In genomic region chrX:133981231-133982002, GRCm38 (mm10) we compare ENCODE assay signal across 8 mouse cellular contexts. TPM values are rescaled to one million over a fixed set of nuclear protein-coding genes. Genes with fewer than 3 reads are reported as not detected.
A peak's percentile ranks its signal among the peaks of the same experiment; 100 is the strongest.
DNase-seq lines count a peak whose midpoint lies in the region; ATAC-seq and TF ChIP-seq lines count a peak whose summit lies in the region.

Sytl4 (minus strand) TSS chrX:133981812.

- H3K27me3 ChIP-seq in hindbrain, postnatal 0 days (ENCODE audit: insufficient read depth, low read length), result no peaks in the 10 kb centered on the region
- H3K27me3 ChIP-seq in liver, embryonic 13.5 days, result peaks cover 6% of the 10 kb centered on the region; the same call in 1 of the 2 replicates
- H3K27me3 ChIP-seq in neural tube, embryonic 12.5 days (replicated peaks), result no peaks in the 10 kb centered on the region

- H3K9ac ChIP-seq in hindbrain, postnatal 0 days (replicated peaks; ENCODE audit: low read length), result no peak within 1 kb of the TSS
- H3K9ac ChIP-seq in liver, embryonic 13.5 days, result no peak within 1 kb of the TSS; the same call in 1 of the 2 replicates
- H3K9ac ChIP-seq in neural tube, embryonic 12.5 days, result no peak within 1 kb of the TSS

- peak; percentile 3 for DNase-seq in left cerebral cortex, postnatal 4 days
- DNase-seq in left cerebral cortex, postnatal 25 days (ENCODE audit: low spot score in 2 of 2), result no peak
- DNase-seq in gastrocnemius, postnatal 14 days, result peak; percentile 5
- peak; percentile 2 for DNase-seq in hindbrain, postnatal 0 days (ENCODE audit: low spot score)
- no peak for DNase-seq in liver, embryonic 13.5 days
- DNase-seq in right cerebral cortex, postnatal 36 days (ENCODE audit: low spot score in 2 of 2), result no peak

- H3K4me1 ChIP-seq in hindbrain, postnatal 0 days (ENCODE audit: insufficient read depth, low read length), result no peaks in the 10 kb centered on the region
- no peaks in the 10 kb centered on the region for H3K4me1 ChIP-seq in liver, embryonic 13.5 days (replicated peaks)
- no peaks in the 10 kb centered on the region; the same call in 1 of the 2 replicates for H3K4me1 ChIP-seq in neural tube, embryonic 12.5 days

- no peak for ATAC-seq in hindbrain, postnatal 0 days
- ATAC-seq in liver, embryonic 13.5 days (ENCODE audit: low read depth), result no peak
- ATAC-seq in neural tube, embryonic 12.5 days (ENCODE audit: low FRiP score, low read depth), result peak; percentile 37; the same call in 1 of the 2 replicates
- ATAC-seq in cerebellum, adult (ENCODE audit: insufficient number of reproducible peaks, low FRiP score, low TSS enrichment), result no peak

- intact Hi-C loops in left cerebral cortex, postnatal 4 days (cut with DNase I), result no loop called here
- intact Hi-C loops in left cerebral cortex, postnatal 25 days (cut with DNase I), result no loop called here
- intact Hi-C loops in gastrocnemius, postnatal 14 days (cut with DNase I; ENCODE audit: low total_unique reads), result no loop called here

- no peaks in the 10 kb centered on the region for H3K36me3 ChIP-seq in hindbrain, postnatal 0 days (ENCODE audit: insufficient read depth, low read length)
- no peaks in the 10 kb centered on the region for H3K36me3 ChIP-seq in liver, embryonic 13.5 days
- no peaks in the 10 kb centered on the region for H3K36me3 ChIP-seq in neural tube, embryonic 12.5 days

- H3K4me2 ChIP-seq in hindbrain, postnatal 0 days (ENCODE audit: low read depth, low read length), result peak within 1 kb of the TSS; percentile 61
- peak within 1 kb of the TSS; percentile 59 for H3K4me2 ChIP-seq in liver, embryonic 13.5 days
- H3K4me2 ChIP-seq in neural tube, embryonic 12.5 days (replicated peaks), result peak within 1 kb of the TSS; percentile 67

- peak within 1 kb of the TSS; percentile 31 for H3K4me3 ChIP-seq in hindbrain, postnatal 0 days (ENCODE audit: low read length)
- H3K4me3 ChIP-seq in liver, embryonic 13.5 days (replicated peaks), result peak within 1 kb of the TSS; percentile 49
- H3K4me3 ChIP-seq in neural tube, embryonic 12.5 days, result peak within 1 kb of the TSS; percentile 30

- H3K27ac ChIP-seq in hindbrain, postnatal 0 days, result no peak within 1 kb of the TSS
- no peak within 1 kb of the TSS for H3K27ac ChIP-seq in liver, embryonic 13.5 days
- no peak within 1 kb of the TSS for H3K27ac ChIP-seq in neural tube, embryonic 12.5 days

- no peak for TF ChIP-seq CTCF in hindbrain, postnatal 0 days (IDR thresholded peaks at IDR 0.05; ENCODE audit: low read depth)

- no peaks in the 10 kb centered on the region for H3K9me3 ChIP-seq in hindbrain, postnatal 0 days (ENCODE audit: low read length)
- no peaks in the 10 kb centered on the region for H3K9me3 ChIP-seq in liver, embryonic 13.5 days (replicated peaks)
- no peaks in the 10 kb centered on the region for H3K9me3 ChIP-seq in neural tube, embryonic 12.5 days

- 24% methylated on average over 29 of the region's 29 CpGs for WGBS in hindbrain, postnatal 0 days
- WGBS in liver, embryonic 13.5 days (ENCODE audit: insufficient replicate concordance), result 17% methylated on average over 29 of the region's 29 CpGs
- WGBS in neural tube, embryonic 12.5 days, result 22% methylated on average over 29 of the region's 29 CpGs

RNA-seq across cellular contexts. Expression of gene Sytl4, which starts in this region (rescaled TPM):
- under 1 TPM; 0.44 to 0.91 TPM for total RNA-seq in left cerebral cortex, postnatal 4 days (2021)
- under 1 TPM; 0.43 to 0.48 TPM for total RNA-seq in left cerebral cortex, postnatal 25 days (2021)
- 1 to 10 TPM in 1 of 2 experiments, under 1 TPM in 1; 0.95 to 1.1 TPM for total RNA-seq in gastrocnemius, postnatal 14 days (2021)
- total RNA-seq in hindbrain, postnatal 0 days (2014; rRNA removed), result 0.89 and 1.9 TPM in 2 replicates
- 0.46 and 0.91 TPM in 2 replicates for polyA plus RNA-seq in hindbrain, postnatal 0 days (2015; fragmentation: Nextera tagmentation; extraction: Ambion mirVana)
- polyA plus RNA-seq in liver, embryonic 13.5 days (2015; fragmentation: Nextera tagmentation; extraction: Ambion mirVana), result 1.4 and 1.7 TPM in 2 replicates
- polyA plus RNA-seq in neural tube, embryonic 12.5 days (2016; fragmentation: Nextera tagmentation; extraction: Ambion mirVana), result 1.7 and 1.9 TPM in 2 replicates

Comparison
In these comparisons a context has a peak if more than half of its experiments do, and no peak if none do; other contexts are left out.
1. Peak in DNase-seq in left cerebral cortex, postnatal 4 days; RNA of the gene not detected or under 1 TPM.
2. DNase-seq: peak in gastrocnemius, postnatal 14 days (single experiment) and hindbrain, postnatal 0 days (single experiment); none in left cerebral cortex, postnatal 25 days (0 of 2), liver, embryonic 13.5 days (single experiment) and right cerebral cortex, postnatal 36 days (0 of 2).
3. Peak in every context shown above with its lines, with median percentiles within 50 percentile points of each other: H3K4me2 ChIP-seq and H3K4me3 ChIP-seq.